Mouse (Mus musculus): ENCODE measurements at regions not wholly inside any gene's neighbourhood (a gene's known extent, or its start where the extent isn't known, plus 50 kb on each side); places are given as distances from the start of the nearest gene placed in this dataset.

- Histone ChIP-seq H3K27ac (ENCODE audit: insufficient read depth, low read depth) (no peak overlapping the region), H3K9ac (ENCODE audit: insufficient read depth, low read depth) (no peak overlapping the region), H3K4me1 (ENCODE audit: control insufficient read depth in 1 of 2, insufficient read depth in 2 of 2) (no peaks in the 10 kb centered on the region), H3K9me3 (replicated peaks; ENCODE audit: low read length) (peaks cover 11% of the 10 kb centered on the region), H3K27me3 (replicated peaks) (no peaks in the 10 kb centered on the region), H3K79me2 (replicated peaks; ENCODE audit: control insufficient read depth, extremely low read depth, insufficient read depth, poor library complexity, severe bottlenecking) (no peaks in the 10 kb centered on the region), H3K4me3 (replicated peaks in 1 of 3; ENCODE audit: low read depth in 2 of 3, low read length in 2 of 3, poor library complexity in 1 of 3) (no peak overlapping the region), H3K36me3 (replicated peaks in 1 of 2; ENCODE audit: control insufficient read depth in 1 of 2, insufficient read depth in 1 of 2, low read length in 1 of 2) (no peaks in the 10 kb centered on the region), H3K4me2 (ENCODE audit: insufficient read depth, low read depth, poor library complexity, severe bottlenecking) (no peak overlapping the region)
- DNase-seq (ENCODE audit: extremely low read depth), result no peak
- TF ChIP-seq RCOR1 (conservative IDR thresholded peaks at IDR 0.05; ENCODE audit: low read depth, low read length), result no peak
- TF ChIP-seq EP300 (IDR thresholded peaks at IDR 0.05; ENCODE audit: low read length), result no peak
- no peak for TF ChIP-seq POLR2A (IDR thresholded peaks at IDR 0.05; ENCODE audit: low read depth, low read length)
- no peak for TF ChIP-seq TBP (conservative IDR thresholded peaks at IDR 0.05; ENCODE audit: low read depth, low read length)
- no peak for TF ChIP-seq ELF1 (IDR thresholded peaks at IDR 0.05; ENCODE audit: low read depth, low read length)
- no peak for TF ChIP-seq CHD1 (IDR thresholded peaks at IDR 0.05; ENCODE audit: low read depth, low read length)
- TF ChIP-seq JUND (conservative IDR thresholded peaks at IDR 0.05; ENCODE audit: low read depth, low read length), result no peak
- no peak for TF ChIP-seq MAX (IDR thresholded peaks at IDR 0.05; ENCODE audit: low read length)
- TF ChIP-seq CHD2 (IDR thresholded peaks at IDR 0.05; ENCODE audit: low read length), result no peak
- TF ChIP-seq E2F4 (IDR thresholded peaks at IDR 0.05; ENCODE audit: insufficient replicate concordance, low read depth, low read length), result no peak
- no peak for TF ChIP-seq NRF1 (IDR thresholded peaks at IDR 0.05; ENCODE audit: low read depth, low read length)
- TF ChIP-seq SMC3 (IDR thresholded peaks at IDR 0.05; ENCODE audit: low read depth, low read length), result no peak
- no peak for TF ChIP-seq TCF12 (IDR thresholded peaks at IDR 0.05; ENCODE audit: low read depth, low read length)
- no peak for TF ChIP-seq IRF4 (IDR thresholded peaks at IDR 0.05; ENCODE audit: low read depth, low read length)
- TF ChIP-seq MXI1 (IDR thresholded peaks at IDR 0.05; ENCODE audit: low read depth, low read length), result no peak
- TF ChIP-seq MAFK (IDR thresholded peaks at IDR 0.05; ENCODE audit: insufficient replicate concordance, low read length), result no peak
- TF ChIP-seq MEF2A (IDR thresholded peaks at IDR 0.05; ENCODE audit: borderline replicate concordance, low read depth, low read length), result no peak
- dilution Hi-C loops (cut with MboI; ENCODE audit: extremely low pct_ligation_motif_present, extremely low pct_unique_long_range_greater_than_20kb, low sequenced_read_pairs), result no loop called here
- in situ Hi-C loops (cut with MboI; ENCODE audit: low pct_ligation_motif_present, low pct_unique_long_range_greater_than_20kb, low sequenced_read_pairs), result no loop called here
Observed at GRCm38 (mm10) chr16:39285028-39285744, 392.7 kb downstream of the Igsf11 start.

- Histone ChIP-seq H3K9ac (ENCODE audit: insufficient read depth, low read depth) (no peak overlapping the region), H3K4me1 (ENCODE audit: control insufficient read depth in 1 of 2, insufficient read depth in 2 of 2) (no peaks in the 10 kb centered on the region)
- dilution Hi-C loops (cut with MboI; ENCODE audit: extremely low pct_ligation_motif_present, extremely low pct_unique_long_range_greater_than_20kb, low sequenced_read_pairs), result no loop called here
Observed at GRCm38 (mm10) chr16:39286797-39287565, 394.5 kb downstream of the Igsf11 start.

More at GRCm38 (mm10) chr16:39286797-39287565, 394.5 kb downstream of the Igsf11 start:
- no peak for DNase-seq (ENCODE audit: extremely low read depth)
- H3K27ac ChIP-seq (ENCODE audit: insufficient read depth, low read depth), result no peak overlapping the region
- H3K79me2 ChIP-seq (replicated peaks; ENCODE audit: control insufficient read depth, extremely low read depth, insufficient read depth, poor library complexity, severe bottlenecking), result no peaks in the 10 kb centered on the region
- no peak overlapping the region for H3K4me2 ChIP-seq (ENCODE audit: insufficient read depth, low read depth, poor library complexity, severe bottlenecking)
- H3K4me3 ChIP-seq (replicated peaks in 1 of 3; ENCODE audit: low read depth in 2 of 3, low read length in 2 of 3, poor library complexity in 1 of 3), result no peak overlapping the region
- TF ChIP-seq TCF12 (IDR thresholded peaks at IDR 0.05; ENCODE audit: low read depth, low read length), result no peak
- TF ChIP-seq BHLHE40 (IDR thresholded peaks at IDR 0.05; ENCODE audit: low read depth, low read length), result no peak
- TF ChIP-seq IRF4 (IDR thresholded peaks at IDR 0.05; ENCODE audit: low read depth, low read length), result no peak
- TF ChIP-seq MAX (IDR thresholded peaks at IDR 0.05; ENCODE audit: low read length), result no peak
- no peak for TF ChIP-seq SMC3 (IDR thresholded peaks at IDR 0.05; ENCODE audit: low read depth, low read length)
- no peak for TF ChIP-seq POLR2A (IDR thresholded peaks at IDR 0.05; ENCODE audit: low read depth, low read length)
- no peak for TF ChIP-seq POLR2AphosphoS2 (IDR thresholded peaks at IDR 0.05; ENCODE audit: low read depth, low read length)
- TF ChIP-seq GABPA (IDR thresholded peaks at IDR 0.05; ENCODE audit: insufficient replicate concordance, low read depth, low read length), result no peak
- TF ChIP-seq ZKSCAN1 (IDR thresholded peaks at IDR 0.05; ENCODE audit: borderline replicate concordance, low read depth, low read length), result no peak
- TF ChIP-seq ELF1 (IDR thresholded peaks at IDR 0.05; ENCODE audit: low read depth, low read length), result no peak
- TF ChIP-seq CTCF (conservative IDR thresholded peaks at IDR 0.05 in 1 of 2, IDR thresholded peaks at IDR 0.05 in 1 of 2; ENCODE audit: low read depth in 2 of 2, low read length in 2 of 2), result no peak
- no peaks in the 10 kb centered on the region for H3K36me3 ChIP-seq (replicated peaks in 1 of 2; ENCODE audit: control insufficient read depth in 1 of 2, insufficient read depth in 1 of 2, low read length in 1 of 2)
- in situ Hi-C loops (cut with MboI; ENCODE audit: low pct_ligation_motif_present, low pct_unique_long_range_greater_than_20kb, low sequenced_read_pairs), result no loop called here
- H3K9me3 ChIP-seq (replicated peaks; ENCODE audit: low read length), result peaks cover 5% of the 10 kb centered on the region
- H3K27me3 ChIP-seq (replicated peaks), result no peaks in the 10 kb centered on the region
